Mouse (Mus musculus) myocyte (in vitro differentiated cells): ENCODE results near the gene Ctcf.

Source experiments
- E2F4 ChIP-seq: IDR thresholded peaks from one replicate; pipeline ENCODE4 v1.6.1; 2011; ENCODE audit warnings: mild to moderate bottlenecking, control low read depth, moderate library complexity; ENCODE audit not compliant: insufficient read depth
- POLR2A ChIP-seq: IDR thresholded peaks from one replicate; pipeline ENCODE4 v1.6.1; 2011; ENCODE audit warnings: low read depth, mild to moderate bottlenecking, control low read depth, moderate library complexity; ENCODE audit not compliant: insufficient read length

GRCm38 (mm10) chr8:105704146-105704812, 67.9 kb downstream of the Ctcf start:
- TF ChIP-seq E2F4: no peak
- no peak for TF ChIP-seq POLR2A
